Mouse (Mus musculus): ENCODE results near the gene Huwe1.

The Huwe1 gene

GRCm38 (mm10) chrX:151800701-151801511, at the start of gene Huwe1:
Gene Huwe1, plus strand, starts transcription at chrX:151800807.
- peak; percentile 31 for DNase-seq (ENCODE audit: low spot score)

GRCm38 (mm10) chrX:151780348-151780747, 20.3 kb upstream of the Huwe1 start:
- DNase-seq (ENCODE audit: low spot score) = no peak

GRCm38 (mm10) chrX:151782939-151783338, 17.7 kb upstream of the Huwe1 start:
- DNase-seq (ENCODE audit: low spot score) = no peak

- no peak for DNase-seq (ENCODE audit: low spot score)
These were observed 7.8 kb upstream of the Huwe1 start for GRCm38 (mm10) chrX:151792766-151793165.

GRCm38 (mm10) chrX:151797970-151798369, 2.6 kb upstream of the Huwe1 start:
- DNase-seq (ENCODE audit: low spot score) = no peak

GRCm38 (mm10) chrX:151802328-151802955, 1.8 kb downstream of the Huwe1 start:
- peak; percentile 2 for DNase-seq (ENCODE audit: low spot score)

GRCm38 (mm10) chrX:151802956-151803776, 2.6 kb downstream of the Huwe1 start:
- peak; percentile 82 for DNase-seq (ENCODE audit: low spot score)

GRCm38 (mm10) chrX:151803777-151804101, 3.1 kb downstream of the Huwe1 start:
- DNase-seq (ENCODE audit: low spot score) = no peak

- peak; percentile 5 for DNase-seq (ENCODE audit: low spot score)
These were observed 3.8 kb downstream of the Huwe1 start for GRCm38 (mm10) chrX:151804388-151804787.

DNA sequence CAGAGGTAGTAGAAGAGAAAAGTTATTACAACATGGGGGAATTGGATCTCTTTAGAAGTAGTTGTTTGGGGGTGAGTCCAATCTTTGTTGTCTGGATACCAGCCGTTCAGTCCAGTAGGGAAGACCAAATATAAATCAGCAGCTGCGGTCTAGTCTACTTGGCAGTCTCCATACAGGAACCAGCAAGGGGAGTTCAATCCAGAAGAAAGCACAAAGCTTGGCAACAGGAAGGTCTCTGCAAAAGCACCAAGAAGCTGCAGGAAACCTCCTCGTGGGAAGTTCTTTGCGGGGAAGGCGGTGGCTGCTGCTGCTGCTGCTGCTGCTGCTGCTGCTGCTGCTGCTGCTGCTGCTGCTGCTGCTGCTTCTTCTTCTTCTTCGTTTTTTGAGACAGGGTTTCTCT, 10.9 kb downstream of the Huwe1 start:
- DNase-seq (ENCODE audit: low spot score) = no peak

DNA sequence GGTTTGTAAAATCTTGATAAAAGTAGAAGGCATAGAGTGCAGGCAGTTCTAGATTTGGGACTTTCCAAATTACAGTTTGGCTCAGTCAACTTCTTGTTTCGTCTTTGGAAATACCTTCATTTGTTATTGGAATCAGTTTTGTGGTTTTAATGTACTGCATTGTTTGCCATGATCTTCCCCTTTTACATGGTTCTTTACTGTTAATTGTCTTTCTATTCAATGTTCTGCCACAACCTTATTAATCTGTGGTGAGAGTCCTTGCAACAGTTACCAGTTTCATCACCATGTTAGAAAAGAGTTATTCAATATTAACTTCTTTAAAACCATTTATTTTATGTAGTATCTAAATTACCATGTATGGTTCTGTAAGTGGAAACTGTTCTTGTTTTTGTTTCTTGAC, 13.0 kb downstream of the Huwe1 start:
- no peak for DNase-seq (ENCODE audit: low spot score)

DNA sequence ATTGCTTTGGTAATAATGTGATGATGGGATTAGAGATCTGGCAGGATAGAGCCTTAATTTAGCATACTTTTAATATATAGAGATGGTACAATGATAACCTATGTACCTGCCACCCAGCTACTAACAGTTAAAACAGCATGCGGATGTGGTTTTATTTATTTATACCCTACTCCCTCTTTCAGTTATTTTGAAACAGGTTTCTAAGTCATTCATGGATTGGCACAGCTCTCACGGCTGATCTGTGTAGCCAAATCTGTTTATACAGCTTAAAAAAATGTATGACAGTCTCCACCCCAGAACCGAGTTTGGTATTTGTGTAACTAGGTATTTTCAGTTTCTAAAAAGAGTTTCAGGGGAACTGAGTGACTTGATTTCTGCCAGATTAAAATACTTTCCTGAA, 17.1 kb downstream of the Huwe1 start:
- no peak for DNase-seq (ENCODE audit: low spot score)

DNA sequence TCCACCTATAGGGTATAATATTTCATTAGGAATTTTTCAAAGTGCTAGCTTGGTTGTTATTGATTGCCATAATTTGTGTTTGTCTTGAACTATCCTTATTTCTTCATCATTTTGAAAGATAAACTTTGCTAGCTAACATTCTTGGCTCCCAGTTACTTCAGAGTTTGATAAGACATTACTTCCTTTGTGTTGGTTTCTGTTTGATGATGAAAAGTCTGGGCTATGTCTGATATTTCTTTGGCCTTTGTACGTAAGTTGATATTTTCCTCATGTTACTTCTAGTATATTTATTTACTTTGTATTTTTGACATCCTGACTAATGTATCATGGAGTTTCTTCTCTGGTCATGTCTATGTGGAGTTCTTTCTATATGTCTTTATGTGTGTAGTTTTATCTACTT, 28.4 kb downstream of the Huwe1 start:
- no peak for DNase-seq (ENCODE audit: low spot score)

DNA sequence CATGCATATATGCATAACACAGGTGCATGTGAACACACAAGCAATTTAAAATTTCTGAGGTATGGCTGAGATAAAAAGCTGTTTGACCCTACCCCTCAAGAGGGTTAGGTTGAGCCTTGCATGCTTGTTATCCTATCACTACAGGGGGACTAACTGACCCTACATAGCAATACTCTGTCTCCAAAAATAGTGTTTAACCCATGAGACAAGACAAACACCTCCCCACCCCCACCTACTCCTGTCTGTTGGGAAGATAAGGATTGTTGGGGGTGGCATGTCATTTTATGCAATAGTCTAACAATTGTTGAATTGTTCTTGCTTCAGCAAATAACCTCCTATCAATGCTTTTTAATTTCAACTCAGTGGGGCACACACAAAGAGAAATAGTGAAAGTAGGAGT, 30.7 kb downstream of the Huwe1 start:
- no peak for DNase-seq (ENCODE audit: low spot score)

DNA sequence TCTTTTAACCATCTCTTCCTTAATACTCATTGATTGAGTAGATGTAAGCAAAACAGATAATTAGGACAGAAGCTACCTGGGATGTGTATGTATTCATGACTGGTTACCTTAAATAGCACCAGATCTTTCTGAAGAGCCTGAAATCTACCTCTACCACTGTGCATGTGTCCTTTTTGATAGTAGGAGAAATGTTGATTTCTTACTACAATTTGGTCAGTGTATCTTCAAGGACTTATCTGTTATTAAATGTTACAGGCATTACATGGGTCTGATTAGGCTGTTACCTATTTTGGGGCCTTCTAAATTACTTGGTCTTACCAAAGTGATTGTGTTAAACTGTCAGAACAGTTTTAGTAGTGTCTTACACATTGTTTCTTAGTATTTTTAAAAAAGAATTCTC, 32.4 kb downstream of the Huwe1 start:
- no peak for DNase-seq (ENCODE audit: low spot score)

DNA sequence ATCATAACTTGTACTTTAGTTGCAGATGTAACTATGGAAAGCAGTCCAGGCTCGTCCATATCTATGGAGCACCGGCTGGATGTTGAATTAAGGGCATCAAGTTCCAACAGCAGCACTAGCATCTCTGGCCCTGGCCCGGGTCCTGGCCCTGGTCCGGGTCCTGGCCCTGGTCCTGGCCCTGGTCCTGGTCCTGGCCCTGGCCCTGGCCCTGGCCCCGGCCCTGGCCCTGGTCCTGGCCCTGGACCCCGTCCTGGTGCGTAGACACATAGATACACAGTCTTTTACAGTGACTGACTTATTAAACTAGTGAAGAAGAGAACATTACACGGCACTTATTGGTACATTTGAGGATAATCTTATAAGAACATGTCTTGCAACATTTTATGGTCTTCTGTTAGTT, 58.8 kb downstream of the Huwe1 start:
- DNase-seq (ENCODE audit: low spot score) = no peak

GRCm38 (mm10) chrX:151910692-151911091, 110.1 kb downstream of the Huwe1 start:
- no peak for DNase-seq (ENCODE audit: low spot score)

DNA sequence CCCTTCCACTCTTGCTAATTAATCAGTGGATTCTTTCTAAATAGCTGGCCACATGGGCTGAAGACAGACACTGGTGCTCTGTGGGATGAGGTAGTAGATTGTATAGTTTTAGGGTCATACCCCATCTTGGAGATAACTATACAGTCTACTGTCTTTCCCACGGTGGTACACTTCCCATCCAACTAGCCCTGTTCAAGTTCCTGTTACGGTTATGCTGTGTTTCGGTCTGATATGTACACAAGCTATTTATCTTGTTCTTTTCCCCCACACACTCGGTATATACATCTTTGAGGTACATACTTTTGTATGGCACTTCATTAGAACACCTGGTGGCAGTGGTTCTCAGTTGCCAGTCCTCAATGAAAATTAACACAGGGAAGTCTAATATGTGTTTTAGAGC, 111.7 kb downstream of the Huwe1 start:
- no peak for DNase-seq (ENCODE audit: low spot score)

DNA sequence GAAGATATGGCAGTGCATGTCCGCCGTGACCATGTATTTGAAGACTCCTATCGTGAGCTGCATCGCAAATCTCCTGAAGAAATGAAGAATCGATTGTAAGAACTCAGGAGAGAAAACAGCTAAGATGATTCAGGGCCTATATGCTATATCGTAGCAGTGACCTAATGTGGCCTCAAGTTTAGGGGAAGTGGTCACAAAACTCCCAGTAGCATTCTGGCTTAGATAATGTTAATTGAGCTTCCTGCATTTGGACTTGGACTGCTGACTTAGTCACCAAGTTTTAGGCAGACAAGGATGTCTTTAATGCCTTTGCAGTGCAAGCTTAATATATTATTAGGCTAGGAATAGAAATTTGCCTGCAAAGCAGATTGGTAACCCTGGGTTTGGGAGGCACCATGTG, 128.8 kb downstream of the Huwe1 start:
- no peak for DNase-seq (ENCODE audit: low spot score)

DNA sequence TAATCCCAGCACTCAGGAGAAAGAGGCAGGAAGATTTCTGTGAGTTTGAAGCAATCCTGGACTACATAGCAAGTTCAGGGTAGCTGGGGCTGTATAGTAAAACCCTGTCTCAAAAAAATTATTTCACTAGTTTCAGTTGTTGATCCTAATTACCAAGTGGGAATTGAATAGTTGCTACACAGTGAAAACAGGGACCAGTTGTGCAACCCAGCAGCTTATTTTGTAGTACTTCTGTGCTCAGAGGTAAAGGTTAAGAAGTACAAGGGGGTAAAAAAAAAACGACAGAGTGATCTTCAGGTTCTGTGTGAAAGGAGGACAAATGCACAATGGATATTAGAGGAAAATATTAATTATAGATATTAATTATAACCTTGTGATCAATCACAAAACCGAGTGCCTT, 138.2 kb downstream of the Huwe1 start:
- no peak for DNase-seq (ENCODE audit: low spot score)

DNA sequence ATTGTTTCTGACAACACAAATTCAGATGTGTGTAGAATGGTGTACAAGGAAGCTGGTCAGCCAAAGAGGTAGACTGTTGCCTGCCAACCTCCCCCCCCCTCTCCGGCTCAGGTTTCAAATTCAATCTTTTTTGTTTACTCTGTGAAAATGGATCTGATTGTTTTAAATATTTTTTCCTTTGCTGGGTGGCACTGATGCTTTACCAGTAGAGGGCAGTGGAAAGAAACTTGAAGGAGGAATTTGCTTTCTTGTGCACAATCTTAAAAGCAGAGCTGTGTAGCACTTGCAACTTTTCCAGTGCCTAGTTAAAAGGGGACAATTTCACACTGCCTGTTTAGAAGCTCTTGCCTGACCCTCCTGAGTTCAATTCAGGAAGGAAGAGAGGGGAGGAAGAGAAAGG, 146.4 kb downstream of the Huwe1 start:
- DNase-seq (ENCODE audit: low spot score) = no peak

GRCm38 (mm10) chrX:151947781-151948180, 147.2 kb downstream of the Huwe1 start:
- no peak for DNase-seq (ENCODE audit: low spot score)

- DNase-seq (ENCODE audit: low spot score) = no peak
These were observed 149.6 kb downstream of the Huwe1 start for GRCm38 (mm10) chrX:151950231-151950630.

All from urinary bladder, postnatal 25 days (tissue).